Mouse (Mus musculus): Measurements from ENCODE around the gene Tns3.
"Not testable (repeated sequence)": the region's sequence is repeated elsewhere in the genome, so short reads cannot be mapped to it uniquely, and the experiment has no call there.

DNA sequence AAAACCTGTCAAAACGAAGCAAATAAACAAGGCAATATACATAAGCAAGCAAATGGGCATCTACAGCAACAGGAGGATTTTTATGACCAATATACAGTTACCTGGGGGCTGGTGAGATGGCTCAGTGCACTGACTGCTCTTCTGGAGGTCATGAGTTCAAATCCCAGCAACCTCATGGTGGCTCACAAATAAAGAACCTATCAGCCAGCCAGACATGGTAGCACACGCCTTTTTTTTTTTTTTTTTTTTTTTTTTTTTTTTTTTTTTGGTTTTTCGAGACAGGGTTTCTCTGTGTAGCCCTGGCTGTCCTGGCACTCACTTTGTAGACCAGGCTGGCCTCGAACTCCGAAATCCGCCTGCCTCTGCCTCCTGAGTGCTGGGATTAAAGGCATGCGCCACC lies 45.2 kb downstream of the Tns3 start:
- not testable (repeated sequence) for TF ChIP-seq POLR2A (IDR thresholded peaks at IDR 0.05; ENCODE audit: borderline replicate concordance, insufficient read depth, low read length); CTCF (IDR thresholded peaks at IDR 0.05; ENCODE audit: borderline replicate concordance, insufficient read depth, low read depth, low read length)
